Mouse (Mus musculus): ENCODE measurements around the gene Zbtb46.

The Zbtb46 gene

DNA sequence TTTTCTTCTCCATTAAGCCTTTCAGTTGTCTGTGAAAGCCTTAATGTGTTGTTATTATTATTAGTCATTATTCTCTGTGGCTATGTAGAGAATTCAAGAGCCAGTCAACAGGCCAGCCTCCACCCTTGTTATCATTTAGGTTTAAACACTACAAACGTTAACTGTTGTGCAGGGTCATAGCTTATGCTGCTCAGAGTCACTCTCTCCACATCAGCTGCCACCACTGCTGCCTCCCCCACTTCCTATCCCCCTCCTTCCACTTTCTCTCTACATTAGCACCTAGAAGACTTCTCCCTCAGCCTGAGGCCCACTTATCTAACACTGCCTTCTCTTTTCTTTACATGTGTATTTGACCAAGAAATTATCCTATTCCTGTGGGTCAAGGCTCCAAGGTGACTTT, 57.7 kb downstream of the Zbtb46 start:
- DNase-seq = no peak

- no peak for DNase-seq
Observed at GRCm38 (mm10) chr2:181397207-181397761, 61.9 kb downstream of the Zbtb46 start.

DNA sequence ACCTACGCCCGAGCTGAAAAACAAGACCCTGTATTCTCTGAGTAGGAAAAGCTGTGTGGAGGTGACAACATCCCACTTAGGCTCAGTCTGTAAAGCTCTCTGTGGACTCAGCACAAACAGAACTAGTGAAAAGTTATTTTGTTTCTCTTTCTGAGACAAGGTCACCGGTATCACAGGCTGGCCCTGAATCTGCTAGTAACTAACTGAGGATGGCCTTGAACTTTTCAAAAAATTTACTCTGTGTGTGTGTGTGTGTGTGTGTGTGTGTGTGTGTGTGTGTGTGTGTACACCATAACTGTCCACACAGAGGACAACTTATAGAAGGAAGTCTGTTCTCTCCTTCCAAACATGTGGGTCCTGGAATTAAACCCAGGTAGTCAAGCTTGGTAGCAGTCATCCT, 65.1 kb downstream of the Zbtb46 start:
- DNase-seq = no peak

DNA sequence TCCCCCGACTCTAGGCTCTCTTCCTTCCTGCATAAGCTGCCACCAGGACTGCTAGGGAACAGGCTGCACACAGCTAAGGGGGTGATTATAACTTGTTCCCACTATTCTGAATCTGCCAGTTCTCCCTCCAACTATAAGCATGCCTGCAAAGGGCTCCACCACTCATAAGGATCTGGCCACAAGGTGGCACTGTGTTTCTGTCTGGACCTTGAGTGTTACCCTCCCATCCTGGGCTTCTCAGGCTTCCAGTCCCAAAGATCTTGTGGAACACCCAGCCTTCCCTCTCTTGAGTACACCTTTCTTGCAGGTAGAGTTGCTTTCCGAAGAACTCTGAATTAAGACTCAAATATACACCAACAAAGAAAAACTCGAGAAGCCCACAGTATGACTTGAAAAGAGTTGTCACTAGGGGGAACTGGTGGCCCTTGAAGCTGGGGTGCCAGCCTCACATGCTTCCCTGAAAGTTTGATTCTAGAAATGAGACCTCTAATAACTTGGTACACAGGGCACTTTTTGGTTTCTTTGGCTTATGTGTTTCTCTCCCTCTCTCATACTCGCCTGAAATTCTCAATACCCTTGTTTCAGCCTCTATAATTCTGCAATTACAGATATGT, 66.5 kb downstream of the Zbtb46 start:
- DNase-seq = peak; percentile 69 to 91

DNA sequence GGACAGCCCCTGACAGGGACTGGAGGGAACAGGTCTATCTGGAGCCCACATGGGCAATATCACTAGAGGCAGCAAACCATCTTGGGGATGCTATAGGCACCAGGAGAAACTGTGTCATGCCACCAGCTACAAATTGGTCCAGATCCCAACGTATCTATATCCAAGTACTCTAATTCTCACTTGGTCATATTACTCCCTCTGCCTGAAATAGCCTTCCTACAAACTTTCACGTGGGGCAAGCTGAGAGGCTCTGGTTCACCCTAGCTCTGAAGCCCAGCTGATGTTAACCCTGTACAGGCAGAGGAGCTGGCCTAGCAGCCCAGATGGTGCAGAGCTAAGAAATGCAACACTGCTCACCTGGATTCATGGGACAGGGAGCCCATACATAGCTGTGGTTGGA, 67.7 kb downstream of the Zbtb46 start:
- DNase-seq = no peak

- DNase-seq = no peak
Observed at GRCm38 (mm10) chr2:181391022-181391421, 68.2 kb downstream of the Zbtb46 start.

DNA sequence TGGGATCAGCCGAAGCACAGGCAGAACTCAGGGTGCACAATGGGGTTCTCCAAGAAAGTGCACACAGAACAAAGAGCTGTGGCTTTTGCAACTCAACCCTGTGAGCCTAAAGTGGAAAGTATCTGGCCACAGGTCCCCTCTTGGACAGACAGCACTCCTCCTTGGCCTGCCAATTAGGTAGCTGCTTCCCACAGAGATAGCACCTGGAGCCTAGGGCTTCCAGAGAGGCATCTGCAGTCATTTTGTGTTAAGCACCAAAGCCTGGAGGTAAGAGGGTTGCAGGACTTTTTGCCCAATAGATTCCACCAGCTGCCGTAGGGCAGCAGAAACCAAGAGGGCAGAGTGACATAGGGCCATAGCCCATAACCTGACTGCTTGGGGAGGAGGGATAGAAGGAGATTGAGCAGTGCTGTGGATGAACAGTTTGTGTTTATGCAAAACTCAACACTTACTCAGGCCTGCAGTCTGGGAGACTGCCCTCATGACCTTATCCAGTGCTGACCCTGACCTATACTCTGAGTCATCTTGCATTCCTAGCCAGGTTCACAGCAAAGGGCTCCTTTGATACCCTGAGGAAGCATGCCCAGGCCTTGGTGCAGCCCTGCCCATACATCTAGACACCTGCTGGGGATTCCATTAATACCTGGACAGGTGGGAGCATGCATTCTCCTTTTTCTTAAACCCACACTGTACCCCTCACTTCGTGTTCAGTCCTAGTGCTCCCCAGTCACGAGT, 68.9 kb downstream of the Zbtb46 start:
- DNase-seq = no peak

DNA sequence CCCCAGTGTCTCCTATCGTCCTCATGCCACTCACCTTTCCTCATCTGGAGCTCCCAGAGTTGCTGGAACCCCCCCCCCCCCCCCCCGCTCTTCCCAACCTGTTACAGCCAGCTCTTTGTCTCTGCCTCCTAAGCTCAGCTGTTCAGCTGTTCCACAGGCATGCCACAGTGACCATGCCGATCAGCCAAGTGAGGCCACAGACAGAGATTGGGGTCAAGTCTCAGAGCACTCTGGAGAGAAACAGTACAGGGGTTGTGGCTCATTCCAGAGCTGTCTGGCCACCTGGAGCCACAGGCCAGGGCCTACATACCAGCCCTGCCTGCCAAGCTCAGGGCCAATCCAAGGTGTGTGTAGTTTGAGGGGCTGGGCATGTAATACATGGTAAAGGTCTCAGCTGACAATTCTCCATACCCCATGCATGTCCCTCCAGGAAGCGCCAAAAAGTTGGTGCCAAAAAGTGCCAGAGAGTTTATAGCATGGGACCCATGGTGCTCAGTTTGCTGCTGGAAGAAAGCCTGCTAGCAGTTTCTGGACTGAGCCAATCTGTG, 72.5 kb downstream of the Zbtb46 start:
- DNase-seq = no peak

GRCm38 (mm10) chr2:181385885-181386284, 73.3 kb downstream of the Zbtb46 start:
- DNase-seq = peak in 1 of 2 experiments; percentile 30

DNA sequence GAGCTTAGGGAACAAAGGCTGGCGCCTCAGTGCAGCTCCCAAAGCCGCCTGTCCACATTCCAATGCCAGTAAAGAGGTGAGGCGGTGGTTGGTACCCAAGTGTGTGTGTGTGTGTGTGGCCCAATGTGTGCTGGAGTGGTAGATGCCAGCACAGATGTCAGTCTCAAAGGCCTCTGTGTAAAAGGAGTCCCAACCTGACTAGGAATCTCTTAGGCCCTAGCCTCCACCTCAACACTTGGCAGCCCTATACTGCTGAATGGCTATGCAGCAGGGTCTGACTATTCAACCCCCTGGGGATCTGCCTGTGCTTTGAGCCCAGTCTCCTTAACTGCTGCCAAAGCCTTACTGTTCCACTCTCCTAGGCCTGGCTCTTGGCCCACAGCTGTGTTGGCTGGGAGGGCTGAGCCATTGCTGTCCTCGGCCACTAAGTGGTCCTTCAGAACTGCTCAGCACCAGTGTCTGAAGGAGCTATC, 74.3 kb downstream of the Zbtb46 start:
- DNase-seq = no peak

DNA sequence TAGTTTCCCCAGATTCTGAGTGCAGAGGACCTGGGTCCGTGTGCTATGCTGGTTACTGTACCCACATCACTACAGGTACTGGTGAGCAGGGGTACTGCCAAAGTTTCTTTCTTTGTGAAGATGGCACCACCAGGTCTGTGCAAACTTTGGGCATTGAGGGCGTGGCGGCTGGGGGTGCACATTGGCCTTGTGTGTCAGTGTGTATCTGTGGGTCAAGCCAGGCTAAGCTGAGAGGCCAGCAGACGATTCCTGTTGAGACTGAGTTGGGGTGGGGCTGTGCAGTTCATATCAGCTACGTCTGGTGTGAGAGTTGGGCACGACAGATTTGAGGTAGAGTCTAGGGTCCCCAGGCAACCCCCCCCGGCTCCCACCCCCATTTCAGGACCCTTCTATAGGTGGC, 74.8 kb downstream of the Zbtb46 start:
- no peak for DNase-seq

- no peak for DNase-seq
Observed at GRCm38 (mm10) chr2:181381631-181382306, 77.5 kb downstream of the Zbtb46 start.

DNA sequence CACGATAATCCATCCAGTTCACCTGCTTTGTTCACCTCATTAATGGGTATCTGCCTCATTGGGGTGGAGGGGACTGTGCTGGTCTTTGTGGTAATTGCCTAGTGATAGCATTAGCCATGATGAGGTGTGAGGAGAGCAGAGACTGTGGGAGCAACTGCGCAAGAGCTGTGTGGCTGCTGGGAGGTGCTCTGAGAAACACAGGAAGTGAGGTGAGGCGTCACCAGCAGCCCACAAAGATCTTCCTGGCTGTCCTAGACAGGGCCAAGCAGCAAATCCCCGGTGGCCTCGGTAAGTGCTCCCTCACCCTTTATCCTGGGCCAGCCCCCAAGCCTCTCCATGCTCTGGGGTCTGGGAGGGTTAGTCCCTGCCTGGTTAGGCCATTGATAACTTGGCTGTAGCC, 78.1 kb downstream of the Zbtb46 start:
- no peak for DNase-seq

DNA sequence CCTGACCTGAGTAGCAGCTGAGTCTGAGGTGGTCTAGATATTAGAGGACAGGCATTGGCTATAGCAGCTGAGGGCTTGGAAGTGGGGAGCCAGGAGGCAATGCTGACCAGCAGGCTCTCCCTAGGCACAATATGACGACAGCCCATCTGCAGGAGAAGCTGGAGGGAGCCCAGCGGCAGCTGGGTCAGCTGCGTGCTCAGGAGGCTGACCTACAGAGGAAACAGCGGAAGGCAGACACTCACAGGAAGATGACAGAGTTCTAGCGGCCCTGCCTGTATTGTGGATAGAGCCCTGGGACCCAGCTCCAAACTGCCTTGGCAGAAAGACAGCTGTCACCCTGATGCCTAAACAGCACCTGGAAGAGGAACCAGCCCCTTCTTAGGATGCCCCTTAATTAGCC, 79.0 kb downstream of the Zbtb46 start:
- DNase-seq = no peak

- DNase-seq = no peak
Observed at GRCm38 (mm10) chr2:181379778-181380177, 79.4 kb downstream of the Zbtb46 start, which contains the start of gene Lime1. Gene Lime1 (plus strand): TSS chr2:181380078.

DNA sequence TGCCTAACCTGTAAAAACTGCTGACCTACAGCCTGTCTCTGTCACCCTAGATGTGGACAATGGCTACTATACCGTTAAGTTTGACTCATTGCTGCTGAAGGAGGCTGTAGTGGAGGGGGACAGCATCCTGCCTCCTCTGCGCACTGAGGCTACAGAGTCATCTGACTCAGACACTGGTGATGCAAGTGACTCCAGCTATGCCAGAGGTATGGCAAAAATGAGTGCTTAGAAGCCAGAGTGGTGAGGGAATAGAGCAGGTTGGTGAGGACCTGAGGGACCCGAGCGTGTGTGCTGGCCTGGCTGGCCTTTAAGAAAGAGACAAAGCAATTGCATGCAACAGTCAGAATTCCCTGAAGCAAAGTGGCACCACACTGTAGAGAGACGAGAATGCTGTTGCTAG, 80.5 kb downstream of the Zbtb46 start:
- no peak for DNase-seq

DNA sequence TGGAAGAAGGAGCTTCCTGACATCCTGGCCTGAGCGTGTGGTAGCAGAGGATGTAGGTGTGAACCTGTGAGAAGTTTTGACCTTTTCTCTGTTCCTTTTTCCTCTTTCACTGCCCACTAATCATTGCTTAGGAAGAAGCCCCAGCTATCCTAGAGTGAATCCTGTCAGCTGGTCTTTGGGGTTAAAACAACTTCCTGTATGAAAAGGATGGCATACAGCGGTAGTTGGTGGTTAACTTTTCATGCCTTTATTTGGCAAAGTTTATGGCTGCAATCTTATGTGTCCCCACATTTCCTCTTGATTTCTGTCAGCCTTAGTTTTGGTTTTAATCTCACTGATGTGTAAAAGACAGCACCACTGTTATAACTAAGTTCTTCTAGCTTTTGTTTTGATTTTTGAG, 82.0 kb downstream of the Zbtb46 start:
- DNase-seq = no peak

- DNase-seq = no peak
Observed at GRCm38 (mm10) chr2:181375787-181376186, 83.4 kb downstream of the Zbtb46 start.

GRCm38 (mm10) chr2:181370001-181370400, 89.2 kb downstream of the Zbtb46 start:
- no peak for DNase-seq

GRCm38 (mm10) chr2:181365655-181366075, 93.6 kb downstream of the Zbtb46 start:
- no peak for DNase-seq

DNA sequence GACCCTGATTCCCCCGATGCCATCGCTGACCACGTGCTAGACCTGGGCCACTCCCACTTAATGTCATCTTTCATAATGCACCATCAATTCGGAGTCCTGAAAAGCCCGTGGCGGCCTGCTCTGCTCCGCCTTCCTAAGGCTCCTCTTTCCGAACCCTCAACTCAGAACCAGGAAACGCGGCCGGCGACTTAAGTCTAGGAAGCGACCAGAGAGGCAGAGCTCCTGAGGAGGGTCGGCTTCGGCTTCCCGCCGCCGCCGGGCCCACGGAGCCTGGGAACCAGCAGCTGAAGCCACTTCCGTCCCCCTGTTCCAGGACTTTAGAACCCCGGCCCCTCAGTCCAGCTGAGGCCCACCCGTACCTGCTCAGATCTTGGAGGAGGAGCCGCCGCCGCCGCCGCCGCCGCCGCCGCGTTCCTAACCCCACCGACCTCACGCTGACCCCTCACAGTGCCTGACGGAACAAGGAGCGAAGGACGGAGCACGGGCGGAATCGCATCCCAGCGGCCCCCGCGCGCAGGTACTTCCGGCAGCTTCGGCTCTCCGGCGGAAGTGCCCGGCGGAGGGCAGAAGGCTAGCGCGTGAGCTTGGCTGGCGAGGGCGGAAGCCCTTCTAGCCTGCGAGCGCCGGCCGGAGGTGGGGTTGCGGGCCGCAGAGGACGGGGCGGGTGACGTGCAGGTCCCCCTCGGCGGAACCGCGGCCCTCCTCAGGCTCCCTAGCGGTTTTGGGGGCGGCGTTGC, 94.2 kb downstream of the Zbtb46 start, which contains the start of the genes Zgpat and Arfrp1:
Zgpat (plus strand) TSS at position 69 of the 737 bp plus-strand sequence.
Arfrp1 (minus strand) TSS at position 545 of the 737 bp plus-strand sequence.
- peak; percentile 86 to 89 for DNase-seq

DNA sequence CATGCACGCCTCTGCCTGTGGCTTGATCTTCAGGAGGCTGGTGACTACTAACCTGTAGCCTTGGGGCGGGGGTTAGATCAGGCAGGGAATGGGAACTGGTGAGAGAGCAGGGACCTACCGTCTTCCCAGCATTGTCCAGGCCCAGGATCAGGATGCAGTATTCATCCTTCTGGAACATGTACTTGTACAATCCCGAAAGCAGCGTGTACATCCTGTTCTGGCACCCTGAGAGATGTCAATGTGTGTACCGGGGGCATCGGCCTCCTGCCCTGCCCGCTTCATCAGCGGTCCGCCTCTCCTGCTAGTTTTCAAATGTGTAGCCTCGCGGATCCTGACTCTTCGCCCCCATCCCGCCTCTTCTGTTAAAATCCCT, 94.8 kb downstream of the Zbtb46 start:
- DNase-seq = no peak
